Mouse (Mus musculus): ENCODE measurements at regions not wholly inside any gene's neighbourhood (a gene's known extent, or its start where the extent isn't known, plus 50 kb on each side); places are given as distances from the start of the nearest gene placed in this dataset.

- TF ChIP-seq GATA1 (IDR thresholded peaks at IDR 0.05; ENCODE audit: low read depth, low read length) = no peak
- TF ChIP-seq CTCF (IDR thresholded peaks at IDR 0.05 in 2 of 3, conservative IDR thresholded peaks at IDR 0.05 in 1 of 3; ENCODE audit: control insufficient read depth in 1 of 3, insufficient read depth in 1 of 3, low read depth in 2 of 3, low read length in 3 of 3, poor library complexity in 1 of 3, severe bottlenecking in 1 of 3) = no peak
- no peak for TF ChIP-seq BHLHE40 (IDR thresholded peaks at IDR 0.05; ENCODE audit: borderline replicate concordance, low read depth, low read length)
- no peak for TF ChIP-seq EP300 (IDR thresholded peaks at IDR 0.05; ENCODE audit: low read depth in 1 of 2, low read length in 2 of 2)
- no peak for TF ChIP-seq USF1 (IDR thresholded peaks at IDR 0.05; ENCODE audit: low read depth, low read length)
- TF ChIP-seq UBTF (IDR thresholded peaks at IDR 0.05; ENCODE audit: borderline replicate concordance, insufficient read depth, low read depth, low read length) = no peak
- TF ChIP-seq POLR2A (IDR thresholded peaks at IDR 0.05; ENCODE audit: control insufficient read depth in 1 of 2, insufficient read depth in 1 of 2, low read depth in 1 of 2, low read length in 2 of 2, poor library complexity in 1 of 2) = no peak
- TF ChIP-seq ZMIZ1 (IDR thresholded peaks at IDR 0.05; ENCODE audit: low read depth, low read length) = no peak
- TF ChIP-seq MYC (IDR thresholded peaks at IDR 0.05; ENCODE audit: low read depth, low read length) = no peak
- TF ChIP-seq SIN3A (IDR thresholded peaks at IDR 0.05; ENCODE audit: low read length) = no peak
- no peak for TF ChIP-seq RAD21 (IDR thresholded peaks at IDR 0.05; ENCODE audit: low read depth, low read length)
- no peak for TF ChIP-seq E2F4 (IDR thresholded peaks at IDR 0.05; ENCODE audit: borderline replicate concordance, low read depth, low read length)
- TF ChIP-seq MAX (IDR thresholded peaks at IDR 0.05; ENCODE audit: low read length) = no peak
These were observed 67.5 kb upstream of the Cpeb4 start for GRCm38 (mm10) chr11:31804518-31804917.

Measured in MEL (cell line).